Mouse (Mus musculus) MEL (cell line): ENCODE data around the gene Helz2. TPM values are rescaled to one million over a fixed set of nuclear protein-coding genes. Genes with fewer than 3 reads are reported as not detected.

Source experiments
- DNase-seq: peaks from one replicate; pipeline ENCODE4 v3.0.0; 2011; ENCODE audit warnings: low read depth, low spot score
- H3K27ac ChIP-seq: 2 replicates; pipeline ENCODE4 v1.5.1; 2012; ENCODE audit warnings: low read depth, mild to moderate bottlenecking, control low read depth, low read length, moderate library complexity; ENCODE audit not compliant: control insufficient read depth
- H3K27me3 ChIP-seq, 2 experiments: fragments of 150-350 bp in 1 of 2; sonication (generic) in 1 of 2; 2 replicates each; pipeline ENCODE4 v1.6.1; 2012; ENCODE audit warnings: low read length in 2 of 2, mild to moderate bottlenecking in 2 of 2, improper control_type of control experiment in 1 of 2, moderate library complexity in 1 of 2; ENCODE audit not compliant: insufficient read depth in 2 of 2, control insufficient read depth in 1 of 2
- H3K36me3 ChIP-seq, 2 experiments: 2 replicates each; pipeline ENCODE4 v1.6.1; 2012 to 2014; ENCODE audit warnings: low read length in 2 of 2, improper control_type of control experiment in 1 of 2, inconsistent platforms in 1 of 2, mild to moderate bottlenecking in 1 of 2; ENCODE audit not compliant: insufficient read depth in 2 of 2, control insufficient read depth in 1 of 2
- H3K4me1 ChIP-seq, 2 experiments: fragments of 150-350 bp in 1 of 2; sonication (generic) in 1 of 2; 2 replicates each; pipeline ENCODE4 v1.6.1; 2012; ENCODE audit warnings: low read length in 2 of 2, improper control_type of control experiment in 1 of 2, mild to moderate bottlenecking in 1 of 2; ENCODE audit not compliant: insufficient read depth in 2 of 2, control insufficient read depth in 1 of 2
- H3K4me3 ChIP-seq, 2 experiments: fragments of 150-350 bp in 1 of 2; sonication (generic) in 1 of 2; 2 replicates each; pipeline ENCODE4 v1.5.1; 2012; ENCODE audit warnings: low read depth in 2 of 2, low read length in 2 of 2, mild to moderate bottlenecking in 2 of 2, moderate library complexity in 2 of 2, control low read depth in 1 of 2, improper control_type of control experiment in 1 of 2; ENCODE audit not compliant: control insufficient read depth in 1 of 2, insufficient read depth in 1 of 2
- H3K79me2 ChIP-seq: 2 replicates; pipeline ENCODE4 v1.6.1; 2012; ENCODE audit warnings: mild to moderate bottlenecking, low read length, moderate library complexity; ENCODE audit not compliant: control insufficient read depth, poor library complexity, insufficient read depth
- H3K9ac ChIP-seq: 2 replicates; pipeline ENCODE4 v1.6.1; 2012; ENCODE audit warnings: low read depth, mild to moderate bottlenecking, control low read depth, low read length, moderate library complexity; ENCODE audit not compliant: control insufficient read depth, poor library complexity, severe bottlenecking
- H3K9me3 ChIP-seq: fragments of 150-350 bp; sonication (generic); replicated peaks from 2 replicates; pipeline ENCODE4 v1.6.1; 2012; ENCODE audit warnings: mild to moderate bottlenecking, low read length, improper control_type of control experiment, moderate library complexity; ENCODE audit not compliant: insufficient read depth
- CTCF ChIP-seq, 3 experiments: IDR thresholded peaks in 2 of 3; conservative IDR thresholded peaks in 1 of 3; 2 replicates each; pipeline ENCODE4 v1.5.1; 2011 to 2012; ENCODE audit warnings: low read length in 3 of 3, low read depth in 2 of 3, mild to moderate bottlenecking in 2 of 3, improper control_type of control experiment in 1 of 3, inconsistent platforms in 1 of 3, mixed read lengths in 1 of 3, moderate library complexity in 1 of 3; ENCODE audit not compliant: control insufficient read depth in 1 of 3, insufficient read depth in 1 of 3, poor library complexity in 1 of 3, severe bottlenecking in 1 of 3
- ETS1 ChIP-seq: IDR thresholded peaks from 2 replicates; pipeline ENCODE4 v1.6.1; 2012; ENCODE audit warnings: low read depth, mild to moderate bottlenecking, inconsistent platforms, low read length, improper control_type of control experiment, moderate library complexity
- GABPA ChIP-seq: IDR thresholded peaks from 2 replicates; pipeline ENCODE4 v1.6.1; 2012; ENCODE audit warnings: low read depth, mild to moderate bottlenecking, inconsistent platforms, low read length, improper control_type of control experiment, moderate library complexity
- GATA1 ChIP-seq: IDR thresholded peaks from 2 replicates; pipeline ENCODE4 v1.6.1; 2011; ENCODE audit warnings: low read depth, low read length, improper control_type of control experiment
- MAZ ChIP-seq: IDR thresholded peaks from 2 replicates; pipeline ENCODE4 v1.6.1; 2012; ENCODE audit warnings: low read depth, mild to moderate bottlenecking, inconsistent platforms, low read length, improper control_type of control experiment
- MEF2A ChIP-seq: IDR thresholded peaks from 2 replicates; pipeline ENCODE4 v1.6.1; 2014; ENCODE audit warnings: low read depth, mild to moderate bottlenecking, inconsistent platforms, low read length, improper control_type of control experiment; ENCODE audit not compliant: poor library complexity, insufficient replicate concordance, severe bottlenecking; ENCODE audit errors: extremely low read depth
- NELFE ChIP-seq: IDR thresholded peaks from 2 replicates; pipeline ENCODE4 v1.6.1; 2011; ENCODE audit warnings: low read depth, low read length, improper control_type of control experiment
- POLR2AphosphoS2 ChIP-seq: IDR thresholded peaks from 2 replicates; pipeline ENCODE4 v1.6.1; 2011; ENCODE audit warnings: low read length, improper control_type of control experiment
- TAL1 ChIP-seq: IDR thresholded peaks from 2 replicates; pipeline ENCODE4 v1.6.1; 2012; ENCODE audit warnings: mild to moderate bottlenecking, inconsistent platforms, low read length, moderate library complexity, mixed read lengths
- USF1 ChIP-seq: IDR thresholded peaks from 2 replicates; pipeline ENCODE4 v1.6.1; 2014; ENCODE audit warnings: low read depth, mild to moderate bottlenecking, inconsistent platforms, low read length, improper control_type of control experiment, moderate library complexity
- ZC3H11A ChIP-seq: IDR thresholded peaks from 2 replicates; pipeline ENCODE4 v1.6.1; 2012; ENCODE audit warnings: low read depth, mild to moderate bottlenecking, inconsistent platforms, low read length, improper control_type of control experiment
- ZMIZ1 ChIP-seq: IDR thresholded peaks from 2 replicates; pipeline ENCODE4 v1.6.1; 2012; ENCODE audit warnings: low read depth, mild to moderate bottlenecking, inconsistent platforms, low read length, improper control_type of control experiment, moderate library complexity
- polyA plus RNA-seq, 2 experiments: library from polyadenylated mRNA; stranded (reverse) in 1 of 2; unstranded in 1 of 2; fragments of >175 nt in 1 of 2; fragments of >200 nt in 1 of 2; gene quantifications; 2 replicates each; pipeline versions ENCODE4 v1.2.1 to v1.2.4; 2012; ENCODE audit warnings: low replicate concordance in 2 of 2, low read depth in 1 of 2; ENCODE audit not compliant: insufficient read length in 2 of 2, insufficient read depth in 1 of 2, missing spikeins in 1 of 2
- total RNA-seq: library from RNA; depleted of rRNA; stranded (reverse); fragments of 300-350 nt; gene quantifications from 2 replicates; pipeline ENCODE4 v1.2.3, GENCODE M21; 2012

The Helz2 gene
- total and polyA plus RNA-seq, 3 experiments = 6.2 to 12.0 TPM; not detected in 1

DNA sequence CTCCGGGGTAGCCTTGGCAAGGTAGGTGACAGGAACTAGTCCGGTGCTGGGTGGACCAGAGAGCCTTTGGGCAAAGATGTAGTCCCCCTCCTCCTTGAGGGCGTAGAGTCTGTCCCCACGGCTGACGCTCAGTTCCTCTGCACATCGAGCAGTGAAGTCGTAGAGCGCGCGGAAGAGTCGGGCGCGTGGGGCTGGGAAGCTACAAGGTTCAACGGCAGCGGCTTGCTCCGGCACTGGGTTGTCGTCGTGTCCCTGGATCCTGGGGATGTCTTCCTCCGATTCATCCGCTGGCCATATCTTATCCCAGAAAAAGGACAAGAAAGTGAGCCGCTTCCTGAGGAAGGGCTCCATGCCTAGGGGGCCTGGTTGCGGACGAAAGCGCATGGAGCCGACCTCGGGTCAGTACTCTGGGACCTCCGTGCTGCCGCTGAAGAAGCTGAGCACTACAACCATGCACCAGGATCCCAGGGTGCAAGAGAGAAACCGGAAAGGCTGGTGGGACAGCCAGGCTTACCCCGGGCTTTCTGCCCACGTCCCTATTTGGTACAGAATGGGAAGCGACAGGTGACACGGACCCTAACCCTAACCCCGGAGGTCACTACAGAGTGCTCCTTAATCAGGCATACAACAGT, 29.3 kb downstream of the Helz2 start:
- Histone ChIP-seq H3K9me3 (no peaks in the 10 kb centered on the region), H3K36me3 (no peaks in the 10 kb centered on the region), H3K9ac (no peak overlapping the region), H3K27me3 (peaks cover 0 to 1% of the 10 kb centered on the region in 2 experiments; a peak in 2 of 4 replicates), H3K4me3 (no peak overlapping the region), H3K27ac (no peak overlapping the region)
- no peak for DNase-seq
- TF ChIP-seq ZC3H11A (no peak), TAL1 (no peak), GATA1 (no peak)
- TF ChIP-seq, all 39 proteins: peak for 0
- no peaks in the 10 kb centered on the region for H3K79me2 ChIP-seq
- H3K4me1 ChIP-seq = no peaks in the 10 kb centered on the region

DNA sequence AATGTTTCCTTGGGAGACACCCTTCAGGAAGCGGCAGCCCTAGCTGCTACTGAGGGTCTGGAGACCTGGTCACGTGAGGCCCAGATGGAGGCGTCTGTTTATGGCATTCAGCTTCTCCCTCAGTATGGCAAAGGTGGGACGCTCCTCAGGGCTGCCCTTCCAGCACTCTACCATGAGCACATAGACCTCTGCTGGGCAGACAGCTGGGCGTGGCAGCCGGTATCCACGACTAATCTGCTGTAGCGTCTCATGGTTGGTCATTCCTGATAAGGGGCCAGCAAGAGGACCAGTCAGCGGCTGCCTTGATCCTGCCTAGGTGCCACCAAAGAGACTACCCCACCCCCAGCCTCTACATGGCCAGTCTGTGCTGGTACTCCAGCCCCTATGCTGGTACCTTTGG, 35.7 kb downstream of the Helz2 start:
- no peaks in the 10 kb centered on the region for H3K79me2 ChIP-seq
- H3K4me1 ChIP-seq = no peaks in the 10 kb centered on the region
- no peaks in the 10 kb centered on the region for H3K9me3 ChIP-seq
- no peak overlapping the region for H3K4me3 ChIP-seq
- H3K27ac ChIP-seq = no peak overlapping the region
- H3K27me3 ChIP-seq = no peaks in the 10 kb centered on the region; a peak in 2 of 4 replicates
- H3K9ac ChIP-seq = no peak overlapping the region
- no peaks in the 10 kb centered on the region for H3K36me3 ChIP-seq
- DNase-seq = no peak
- TF ChIP-seq NELFE (no peak), USF1 (peak; percentile 23; the same call in 1 of the 2 replicates)

DNA sequence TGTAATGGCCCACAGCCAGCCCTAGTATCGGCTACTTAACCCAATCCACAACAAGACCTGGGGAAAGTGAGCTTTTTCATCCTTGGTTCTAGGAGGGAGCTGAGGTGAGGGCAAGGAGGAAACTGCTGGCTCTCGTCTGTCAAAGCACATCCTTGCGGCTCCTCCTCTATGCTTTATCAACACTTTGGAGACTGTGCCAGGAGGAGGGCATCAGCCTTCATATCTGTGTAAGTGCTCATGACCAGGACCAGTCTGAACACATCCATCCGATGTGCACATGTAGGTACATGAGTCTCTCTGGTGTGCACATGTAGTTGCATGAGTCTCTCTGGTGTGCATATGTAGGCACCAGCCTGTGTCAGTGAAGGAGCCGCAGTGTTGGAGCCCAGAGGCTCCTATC, 36.1 kb downstream of the Helz2 start:
- DNase-seq = no peak
- no peaks in the 10 kb centered on the region for H3K4me1 ChIP-seq
- no peaks in the 10 kb centered on the region for H3K9me3 ChIP-seq
- TF ChIP-seq ETS1 (no peak), POLR2AphosphoS2 (no peak), CTCF (IDR thresholded peaks at IDR 0.05 in 2 of 3, conservative IDR thresholded peaks at IDR 0.05 in 1 of 3; ENCODE audit: control insufficient read depth in 1 of 3, insufficient read depth in 1 of 3, low read depth in 2 of 3, low read length in 3 of 3, poor library complexity in 1 of 3, severe bottlenecking in 1 of 3) (no peak), MEF2A (no peak), MAZ (no peak), ZMIZ1 (no peak), GABPA (no peak), NELFE (no peak)
- H3K27me3 ChIP-seq = no peaks in the 10 kb centered on the region; a peak in 2 of 4 replicates
- no peak overlapping the region for H3K4me3 ChIP-seq
- H3K79me2 ChIP-seq = no peaks in the 10 kb centered on the region
- no peak overlapping the region for H3K27ac ChIP-seq
- H3K9ac ChIP-seq = no peak overlapping the region
- H3K36me3 ChIP-seq = no peaks in the 10 kb centered on the region
